In the genomic region with DNA sequence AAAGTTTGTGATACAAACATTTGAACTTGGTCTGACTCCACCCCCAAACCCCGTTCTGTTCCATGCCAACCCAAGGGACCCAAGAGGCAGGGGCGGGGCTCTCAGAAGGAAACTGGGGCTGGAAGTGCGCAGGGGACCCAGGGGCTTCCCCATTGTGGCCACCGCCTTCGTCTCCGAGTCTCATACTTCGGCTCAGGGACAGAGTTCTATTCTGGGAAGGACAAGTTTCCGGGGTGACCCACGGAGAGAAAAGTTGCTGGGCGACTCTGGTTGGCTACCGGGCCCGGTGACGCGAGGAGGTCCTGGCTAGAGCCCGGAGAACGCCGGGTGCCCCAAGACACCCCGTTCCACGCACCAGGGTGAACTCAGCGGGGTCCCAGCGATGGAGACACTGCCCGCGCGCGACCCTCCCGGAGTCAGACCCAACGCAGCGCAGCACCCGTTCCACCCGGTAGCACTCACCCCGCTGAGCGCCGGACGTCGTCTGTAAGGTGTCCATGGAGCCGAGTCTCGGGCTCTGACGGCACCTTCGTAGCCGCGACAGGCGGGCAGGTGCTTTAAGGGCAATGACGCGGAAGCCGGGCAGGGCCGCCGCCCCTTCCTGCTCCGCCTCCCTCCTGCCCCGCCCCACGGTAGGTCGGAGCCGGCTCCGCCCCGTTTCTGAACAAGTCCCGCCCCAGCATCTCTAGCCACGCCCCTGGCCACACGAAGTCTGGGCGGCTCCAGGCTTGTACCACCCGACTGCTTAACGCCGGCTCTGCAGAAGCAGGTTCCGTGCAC, we compare ENCODE assay signal across 8 mouse cellular contexts. TPM values are rescaled to one million over a fixed set of nuclear protein-coding genes. Genes with fewer than 3 reads are reported as not detected.
DNase-seq lines count a peak whose midpoint lies in the region; ATAC-seq lines count a peak whose summit lies in the region.

A gene (minus strand): TSS at position 536 of the 780 bp plus-strand sequence.

- ATAC-seq in CD4-positive, CD25-positive, alpha-beta regulatory T cell, adult 4 months: peak; percentile 65
- ATAC-seq in embryonic facial prominence, embryonic 15.5 days (ENCODE audit: insufficient number of reproducible peaks, low FRiP score, low TSS enrichment, low read depth): peak; percentile 90
- peak; percentile 93 for ATAC-seq in heart, embryonic 12.5 days (ENCODE audit: insufficient number of reproducible peaks, low FRiP score)
- ATAC-seq in kidney, embryonic 16.5 days (ENCODE audit: low FRiP score, low TSS enrichment): peak; percentile 91
- peak; percentile 90 for ATAC-seq in neural tube, embryonic 13.5 days (ENCODE audit: low read depth)

- peak within 1 kb of the TSS; percentile 99 for H3K4me2 ChIP-seq in embryonic facial prominence, embryonic 15.5 days (replicated peaks)
- peak within 1 kb of the TSS; percentile 97 for H3K4me2 ChIP-seq in heart, embryonic 12.5 days
- H3K4me2 ChIP-seq in kidney, embryonic 16.5 days (replicated peaks; ENCODE audit: low read depth, low read length): peak within 1 kb of the TSS; percentile 96
- peak within 1 kb of the TSS; percentile 95 for H3K4me2 ChIP-seq in neural tube, embryonic 13.5 days

- H3K9me3 ChIP-seq in embryonic facial prominence, embryonic 15.5 days (replicated peaks): no peaks in the 10 kb centered on the region
- H3K9me3 ChIP-seq in heart, embryonic 12.5 days (replicated peaks): no peaks in the 10 kb centered on the region
- H3K9me3 ChIP-seq in kidney, embryonic 16.5 days (ENCODE audit: low read length): no peaks in the 10 kb centered on the region
- no peaks in the 10 kb centered on the region for H3K9me3 ChIP-seq in neural tube, embryonic 13.5 days

- peak; percentile 80 to 88 for DNase-seq in adrenal gland, postnatal 4 days (ENCODE audit: low spot score in 2 of 2)
- peak; percentile 91 to 93 for DNase-seq in lung, adult 18-20 months
- DNase-seq in testis, postnatal 10 days (ENCODE audit: low spot score): peak; percentile 94

- H3K4me3 ChIP-seq in embryonic facial prominence, embryonic 15.5 days (replicated peaks): peak within 1 kb of the TSS; percentile 73
- peak within 1 kb of the TSS; percentile 93 for H3K4me3 ChIP-seq in heart, embryonic 12.5 days
- H3K4me3 ChIP-seq in kidney, embryonic 16.5 days (ENCODE audit: low read length): peak within 1 kb of the TSS; percentile 76
- peak within 1 kb of the TSS; percentile 61 for H3K4me3 ChIP-seq in neural tube, embryonic 13.5 days

- peaks cover 45% of the 10 kb centered on the region for H3K4me1 ChIP-seq in embryonic facial prominence, embryonic 15.5 days
- peaks cover 52% of the 10 kb centered on the region for H3K4me1 ChIP-seq in heart, embryonic 12.5 days (replicated peaks)
- H3K4me1 ChIP-seq in kidney, embryonic 16.5 days (ENCODE audit: insufficient read depth, low read length): peaks cover 18% of the 10 kb centered on the region
- H3K4me1 ChIP-seq in neural tube, embryonic 13.5 days (replicated peaks): peaks cover 43% of the 10 kb centered on the region

- peak within 1 kb of the TSS; percentile 33 for H3K9ac ChIP-seq in embryonic facial prominence, embryonic 15.5 days
- peak within 1 kb of the TSS; percentile 77 for H3K9ac ChIP-seq in heart, embryonic 12.5 days
- peak within 1 kb of the TSS; percentile 70 for H3K9ac ChIP-seq in kidney, embryonic 16.5 days (replicated peaks; ENCODE audit: low read length)
- peak within 1 kb of the TSS; percentile 69 for H3K9ac ChIP-seq in neural tube, embryonic 13.5 days

- H3K36me3 ChIP-seq in embryonic facial prominence, embryonic 15.5 days: no peaks in the 10 kb centered on the region
- no peaks in the 10 kb centered on the region for H3K36me3 ChIP-seq in heart, embryonic 12.5 days
- no peaks in the 10 kb centered on the region for H3K36me3 ChIP-seq in kidney, embryonic 16.5 days (ENCODE audit: insufficient read depth, low read length)
- no peaks in the 10 kb centered on the region for H3K36me3 ChIP-seq in neural tube, embryonic 13.5 days

- H3K27ac ChIP-seq in embryonic facial prominence, embryonic 15.5 days (replicated peaks): peak within 1 kb of the TSS; percentile 55; the same call in 1 of the 2 replicates
- peak within 1 kb of the TSS; percentile 59 for H3K27ac ChIP-seq in heart, embryonic 12.5 days (ENCODE audit: poor library complexity, severe bottlenecking)
- H3K27ac ChIP-seq in kidney, embryonic 16.5 days (ENCODE audit: low read length): no peak within 1 kb of the TSS
- H3K27ac ChIP-seq in neural tube, embryonic 13.5 days (replicated peaks): no peak within 1 kb of the TSS

- 1% methylated on average over 61 of the region's 62 CpGs for WGBS in embryonic facial prominence, embryonic 15.5 days
- WGBS in heart, embryonic 12.5 days: 1% methylated on average over 62 of the region's 62 CpGs
- under 1% methylated on average over 62 of the region's 62 CpGs for WGBS in kidney, embryonic 16.5 days
- 2% methylated on average over 62 of the region's 62 CpGs for whole genome bisulfite sequencing in neural tube, embryonic 13.5 days

- 0 out of 2 replicates have a peak, but pooled peaks cover 2% of the 10 kb centered on the region for H3K27me3 ChIP-seq in embryonic facial prominence, embryonic 15.5 days
- H3K27me3 ChIP-seq in heart, embryonic 12.5 days (replicated peaks): no peaks in the 10 kb centered on the region
- H3K27me3 ChIP-seq in kidney, embryonic 16.5 days (ENCODE audit: insufficient read depth, low read length): no peaks in the 10 kb centered on the region; the same call in 1 of the 2 replicates
- H3K27me3 ChIP-seq in neural tube, embryonic 13.5 days: peaks cover 29% of the 10 kb centered on the region

RNA-seq across cellular contexts. Expression of the gene that starts here (rescaled TPM):
- polyA plus RNA-seq in CD4-positive, CD25-positive, alpha-beta regulatory T cell, adult 4 months (2017; shearing (Covaris generic)): 1 to 10 TPM; 3.6 to 4.4 TPM
- total RNA-seq in adrenal gland, postnatal 4 days (2021): 1 to 10 TPM; 7.1 to 8.8 TPM
- polyA plus RNA-seq in embryonic facial prominence, embryonic 15.5 days (2015; fragmentation: Nextera tagmentation; extraction: Ambion mirVana): 1.7 and 2.1 TPM in 2 replicates
- 0.80 and 1.3 TPM in 2 replicates for polyA plus RNA-seq in heart, embryonic 12.5 days (2016; fragmentation: Nextera tagmentation; extraction: Ambion mirVana)
- 0.66 and 0.90 TPM in 2 replicates for polyA plus RNA-seq in kidney, embryonic 16.5 days (2015; fragmentation: Nextera tagmentation; extraction: Ambion mirVana)
- 0.18 and 0.29 TPM in 2 replicates for polyA plus RNA-seq in neural tube, embryonic 13.5 days (2015; fragmentation: Nextera tagmentation; extraction: Ambion mirVana)

Comparison
In these comparisons a context has a peak if more than half of its experiments do, and no peak if none do; other contexts are left out.
1. Peak in ATAC-seq, H3K4me3 ChIP-seq, H3K9ac ChIP-seq and H3K4me2 ChIP-seq in kidney, embryonic 16.5 days; RNA of the gene not detected or under 1 TPM.
2. Peak in ATAC-seq, H3K4me3 ChIP-seq, H3K9ac ChIP-seq and H3K4me2 ChIP-seq in neural tube, embryonic 13.5 days; RNA of the gene not detected or under 1 TPM.
3. H3K27ac ChIP-seq: peak in embryonic facial prominence, embryonic 15.5 days (single experiment) and heart, embryonic 12.5 days (single experiment); none in kidney, embryonic 16.5 days (single experiment) and neural tube, embryonic 13.5 days (single experiment).
4. Peak in every context shown above with its lines, with median percentiles within 50 percentile points of each other: ATAC-seq, DNase-seq, H3K4me2 ChIP-seq, H3K4me3 ChIP-seq and H3K9ac ChIP-seq.